Mouse (Mus musculus): ENCODE data around the gene Ifnab. TPM values are rescaled to one million over a fixed set of nuclear protein-coding genes. Genes with fewer than 3 reads are reported as not detected.

Gene Ifnab
- under 1 TPM in 1 of 2 experiments, not detected in 1; 0.05 TPM for polyA plus RNA-seq (2012; fragmentation: generic; extraction: Trizol)

GRCm38 (mm10) chr4:88691259-88691658 is at the start of gene Ifnab:
Gene Ifnab (minus strand): TSS chr4:88691359.

GRCm38 (mm10) chr4:88721791-88722721 is 30.9 kb upstream of the Ifnab start, which contains the start of the genes Gm26566 and Klhl9:
Gene Gm26566 (plus strand): TSS chr4:88721805.
Gene Klhl9 (minus strand): TSS chr4:88722465.

GRCm38 (mm10) chr4:88683812-88684211 is 7.3 kb downstream of the Ifnab start, which contains the start of gene Ifna2:
Gene Ifna2 (minus strand): TSS chr4:88683912.

GRCm38 (mm10) chr4:88676824-88677223 is 14.3 kb downstream of the Ifnab start, which contains the start of gene Ifna16:
Gene Ifna16 (minus strand): TSS chr4:88676924.

GRCm38 (mm10) chr4:88644359-88644758 is 46.8 kb downstream of the Ifnab start, which contains the start of gene Ifna13:
Gene Ifna13 (minus strand): TSS chr4:88644459.

Other genes with a start within 250 kb of the Ifnab start
- gene Ifnb1, start 168.6 kb downstream of the Ifnab start, polyA plus RNA-seq (2012; fragmentation: generic; extraction: Trizol): not detected
- gene Ifna15, start 133.1 kb downstream of the Ifnab start, polyA plus RNA-seq (2012; fragmentation: generic; extraction: Trizol): not detected
- not detected for gene Ifna14, start 119.6 kb downstream of the Ifnab start, polyA plus RNA-seq (2012; fragmentation: generic; extraction: Trizol)
- not detected for gene Ifna9, start 99.0 kb downstream of the Ifnab start, polyA plus RNA-seq (2012; fragmentation: generic; extraction: Trizol)
- not detected for gene Ifna12, start 88.0 kb downstream of the Ifnab start, polyA plus RNA-seq (2012; fragmentation: generic; extraction: Trizol)
- not detected for gene C87499, start 56.9 kb downstream of the Ifnab start, polyA plus RNA-seq (2012; fragmentation: generic; extraction: Trizol)
- not detected for gene Ifna13, start 46.9 kb downstream of the Ifnab start, polyA plus RNA-seq (2012; fragmentation: generic; extraction: Trizol)
- gene Ifna16, start 14.4 kb downstream of the Ifnab start, polyA plus RNA-seq (2012; fragmentation: generic; extraction: Trizol): not detected
- not detected for gene Ifna2, start 7.4 kb downstream of the Ifnab start, polyA plus RNA-seq (2012; fragmentation: generic; extraction: Trizol)
- 1 to 10 TPM in 1 of 2 experiments, under 1 TPM in 1; 0.08 to 1.1 TPM for gene Gm26566, start 30.4 kb upstream of the Ifnab start, polyA plus RNA-seq (2012; fragmentation: generic; extraction: Trizol)
- 10 to 100 TPM in 1 of 2 experiments, 1 to 10 TPM in 1; 1.1 to 12.5 TPM for gene Klhl9, start 31.1 kb upstream of the Ifnab start, polyA plus RNA-seq (2012; fragmentation: generic; extraction: Trizol)
- gene Gm13271, start 63.5 kb upstream of the Ifnab start, polyA plus RNA-seq (2012; fragmentation: generic; extraction: Trizol): not detected
- not detected for gene Gm13283, start 68.8 kb upstream of the Ifnab start, polyA plus RNA-seq (2012; fragmentation: generic; extraction: Trizol)
- 1 to 10 TPM; 1.2 to 3.1 TPM for gene Gm13290, start 82.5 kb upstream of the Ifnab start, polyA plus RNA-seq (2012; fragmentation: generic; extraction: Trizol)
- gene Gm13289, start 85.6 kb upstream of the Ifnab start, polyA plus RNA-seq (2012; fragmentation: generic; extraction: Trizol): not detected
- gene Gm13272, start 88.5 kb upstream of the Ifnab start, polyA plus RNA-seq (2012; fragmentation: generic; extraction: Trizol): under 1 TPM; 0.21 to 0.38 TPM
- not detected for gene Ifnz, start 90.8 kb upstream of the Ifnab start, polyA plus RNA-seq (2012; fragmentation: generic; extraction: Trizol)
- 1 to 10 TPM in 1 of 2 experiments, under 1 TPM in 1; 0.42 to 1.7 TPM for gene Gm13276, start 94.3 kb upstream of the Ifnab start, polyA plus RNA-seq (2012; fragmentation: generic; extraction: Trizol)
- gene Gm13277, start 97.3 kb upstream of the Ifnab start, polyA plus RNA-seq (2012; fragmentation: generic; extraction: Trizol): not detected
- not detected for gene Gm13278, start 100.2 kb upstream of the Ifnab start, polyA plus RNA-seq (2012; fragmentation: generic; extraction: Trizol)
- gene Gm13275, start 103.1 kb upstream of the Ifnab start, polyA plus RNA-seq (2012; fragmentation: generic; extraction: Trizol): 1 to 10 TPM in 1 of 2 experiments, under 1 TPM in 1; 0.14 to 1.1 TPM
- not detected for gene Gm13279, start 106.0 kb upstream of the Ifnab start, polyA plus RNA-seq (2012; fragmentation: generic; extraction: Trizol)
- gene Gm13285, start 108.3 kb upstream of the Ifnab start, polyA plus RNA-seq (2012; fragmentation: generic; extraction: Trizol): not detected
- gene Gm13287, start 111.9 kb upstream of the Ifnab start, polyA plus RNA-seq (2012; fragmentation: generic; extraction: Trizol): 1 to 10 TPM in 1 of 2 experiments, under 1 TPM in 1; 0.14 to 1.1 TPM
- under 1 TPM; 0.05 to 0.50 TPM for gene Gm13288, start 114.2 kb upstream of the Ifnab start, polyA plus RNA-seq (2012; fragmentation: generic; extraction: Trizol)
- not detected for gene Ifna7, start 124.9 kb upstream of the Ifnab start, polyA plus RNA-seq (2012; fragmentation: generic; extraction: Trizol)
- not detected for gene Ifna11, start 128.6 kb upstream of the Ifnab start, polyA plus RNA-seq (2012; fragmentation: generic; extraction: Trizol)
- not detected for gene Ifna6, start 136.1 kb upstream of the Ifnab start, polyA plus RNA-seq (2012; fragmentation: generic; extraction: Trizol)
- gene Ifna5, start 144.2 kb upstream of the Ifnab start, polyA plus RNA-seq (2012; fragmentation: generic; extraction: Trizol): not detected
- gene Ifna4, start 150.5 kb upstream of the Ifnab start, polyA plus RNA-seq (2012; fragmentation: generic; extraction: Trizol): not detected
- not detected for gene Ifna1, start 158.7 kb upstream of the Ifnab start, polyA plus RNA-seq (2012; fragmentation: generic; extraction: Trizol)
- under 1 TPM in 1 of 2 experiments, not detected in 1; 0.08 TPM for gene Ifne, start 188.8 kb upstream of the Ifnab start, polyA plus RNA-seq (2012; fragmentation: generic; extraction: Trizol)

Measured in C3H10T1/2 (cell line).